Mouse (Mus musculus): ENCODE measurements around the gene Zfp110. TPM values are rescaled to one million over a fixed set of nuclear protein-coding genes. Genes with fewer than 3 reads are reported as not detected.

The Zfp110 gene
- total RNA-seq, 2 experiments from 2014 or later, result 14.7 to 16.2 TPM

DNA sequence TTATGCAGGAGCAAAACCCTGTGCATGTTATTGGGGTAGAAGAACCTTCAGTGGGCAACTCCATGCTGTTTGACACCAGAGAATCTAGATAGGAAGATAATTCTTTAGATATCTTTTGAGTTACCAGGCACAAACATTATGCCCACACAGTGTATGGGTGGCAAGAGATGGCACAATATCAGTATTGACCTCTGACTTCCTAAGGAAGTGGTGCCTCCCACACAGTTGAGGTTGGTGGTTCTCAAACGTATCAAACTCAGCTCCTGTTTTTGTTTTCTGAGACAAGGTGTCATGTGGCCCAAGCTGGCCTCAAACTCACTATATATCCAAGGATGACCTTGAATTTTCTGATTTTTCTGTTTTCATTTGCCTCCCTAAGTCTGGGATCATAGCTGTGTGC is 56.8 kb downstream of the Zfp110 start:
- no peak for DNase-seq (ENCODE audit: low spot score in 2 of 2)

DNA sequence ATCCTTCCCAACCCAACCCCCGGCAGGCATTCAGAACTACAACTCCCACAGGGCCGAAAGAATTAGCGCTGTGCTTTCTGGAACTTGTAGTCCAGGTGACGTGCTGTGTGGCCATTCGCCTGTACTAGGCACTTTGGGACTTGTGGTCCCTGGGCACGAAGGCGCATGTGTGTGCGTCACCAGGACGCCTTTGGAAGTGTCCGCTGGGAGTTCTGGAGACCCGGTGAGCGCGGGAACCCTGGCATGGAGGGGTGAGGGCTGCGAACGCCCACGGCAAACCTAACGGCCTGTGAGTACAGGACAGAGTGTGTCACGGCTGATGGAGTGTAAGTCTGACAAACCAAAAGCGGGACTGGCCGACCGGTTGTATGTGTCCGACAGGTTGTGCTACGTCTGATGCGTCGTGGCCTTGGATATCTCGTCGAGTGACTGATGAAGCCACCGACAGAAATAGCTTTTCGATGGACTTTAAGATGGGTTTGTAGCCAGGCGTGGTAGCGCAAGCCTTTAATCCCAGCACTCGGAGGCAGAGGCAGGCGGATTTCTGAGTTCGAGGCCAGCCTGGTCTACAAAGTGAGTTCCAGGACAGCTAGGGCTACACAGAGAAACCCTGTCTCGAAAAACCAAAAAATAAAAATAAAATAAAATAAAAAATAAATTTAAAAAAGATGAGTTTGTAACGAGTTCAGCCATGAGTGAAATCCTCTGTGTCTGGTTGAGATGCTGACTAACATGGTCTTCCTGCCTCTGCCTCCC is 63.3 kb downstream of the Zfp110 start, which contains the start of gene Zscan22:
Gene Zscan22 (plus strand): TSS at position 161 of the 756 bp plus-strand sequence.
- peak; percentile 94 to 96 for DNase-seq (ENCODE audit: low spot score in 2 of 2)

Other genes with a start within 250 kb of the Zfp110 start
- gene Vmn2r53, start 226.0 kb upstream of the Zfp110 start, total RNA-seq (2021), result under 1 TPM; 0.02 to 0.05 TPM
- not detected for gene Vmn2r54, start 194.4 kb upstream of the Zfp110 start, total RNA-seq (2021)
- not detected for gene Vmn2r55, start 149.8 kb upstream of the Zfp110 start, total RNA-seq (2021)
- not detected for gene Vmn2r56, start 99.8 kb upstream of the Zfp110 start, total RNA-seq (2021)
- gene Zscan18, start 31.1 kb upstream of the Zfp110 start, total RNA-seq (2021), result 10 to 100 TPM; 21.2 to 22.8 TPM
- 10 to 100 TPM; 20.7 to 25.6 TPM for gene Zfp329, start 15.9 kb upstream of the Zfp110 start, total RNA-seq (2021)
- gene Zfp128, start 46.4 kb downstream of the Zfp110 start, total RNA-seq (2021), result 1 to 10 TPM; 6.2 to 7.4 TPM
- gene Zscan22, start 63.1 kb downstream of the Zfp110 start, total RNA-seq (2021), result 10 to 100 TPM; 15.7 to 16.2 TPM
- 100 to 1,000 TPM; 402 to 450 TPM for gene Rps5, start 87.5 kb downstream of the Zfp110 start, total RNA-seq (2021)
- gene Rnf225, start 92.7 kb downstream of the Zfp110 start, total RNA-seq (2021), result under 1 TPM; 0.59 to 0.60 TPM
- gene Zfp324, start 131.1 kb downstream of the Zfp110 start, total RNA-seq (2021), result 1 to 10 TPM; 9.4 to 9.6 TPM
- 1 to 10 TPM; 7.9 to 8.1 TPM for gene Zfp446, start 143.1 kb downstream of the Zfp110 start, total RNA-seq (2021)
- gene Slc27a5, start 163.4 kb downstream of the Zfp110 start, total RNA-seq (2021), result under 1 TPM in 1 of 2 experiments, not detected in 1; 0.28 TPM
- gene Trim28, start 164.4 kb downstream of the Zfp110 start, total RNA-seq (2021), result 100 to 1,000 TPM; 206 to 207 TPM
- 10 to 100 TPM; 35.3 to 38.3 TPM for gene Zbtb45, start 175.3 kb downstream of the Zfp110 start, total RNA-seq (2021)
- 100 to 1,000 TPM; 132 to 156 TPM for gene Chmp2a, start 200.0 kb downstream of the Zfp110 start, total RNA-seq (2021)
- 100 to 1,000 TPM; 234 to 240 TPM for gene Ube2m, start 203.5 kb downstream of the Zfp110 start, total RNA-seq (2021)
- gene Mzf1, start 220.0 kb downstream of the Zfp110 start, total RNA-seq (2021), result 10 to 100 TPM in 1 of 2 experiments, 1 to 10 TPM in 1; 9.4 to 10.0 TPM

All from left cerebral cortex, adult 18-20 months (tissue).